In genomic region chr10:13776014-13776413, GRCm38 (mm10) we compare ENCODE assay signal across 28 mouse cellular contexts.
A peak's percentile ranks its signal among the peaks of the same experiment; 100 is the strongest.
DNase-seq lines count a peak whose midpoint lies in the region; ATAC-seq and TF ChIP-seq lines count a peak whose summit lies in the region.
"Had no signal": no experiment of that assay in that cellular context is flagged by ENCODE, and none has a peak within 500 bp of the region (broad histone marks: within the 10 kb centered on the region; RNA-seq: fewer than 3 reads in every experiment).

No protein-coding gene starts in this region.

- peak; percentile 3 for DNase-seq in CD4-positive, CD25-positive, alpha-beta regulatory T cell, adult 2 months (ENCODE audit: low read depth, low spot score)
- DNase-seq in right cerebral cortex, adult 2 months (ENCODE audit: low spot score in 2 of 2): peak; percentile 28 to 33
- no peak for DNase-seq in right cerebral cortex, postnatal 4 days
- no peak for DNase-seq in gastrocnemius, postnatal 36 days
- DNase-seq: adrenal gland, postnatal 14 days; cerebellum, adult 8-10 months; cerebellum, postnatal 36 days; embryo, embryonic 11 days; forebrain, postnatal 0 days; heart, postnatal 4 days; kidney, adult 8-10 months; kidney, postnatal 10 days; left cerebral cortex, postnatal 4 days; lung, embryonic 14.5 days; lung, postnatal 4 days; thymus, adult 18-20 months; thymus, postnatal 36 days had no signal

- intact Hi-C loops in gastrocnemius, postnatal 36 days (cut with DNase I): no loop called here

- H3K4me2 ChIP-seq in myocyte (ENCODE audit: low read depth): peak overlapping the region; percentile 4
- H3K4me2 ChIP-seq: embryonic facial prominence, embryonic 15.5 days; hindbrain, embryonic 15.5 days; intestine, embryonic 15.5 days; limb, embryonic 15.5 days; lung, embryonic 14.5 days; midbrain, embryonic 15.5 days; neural tube, embryonic 15.5 days; stomach, embryonic 15.5 days had no signal

- H3K4me3 ChIP-seq in myocyte: no peak overlapping the region
- H3K4me3 ChIP-seq: embryonic facial prominence, embryonic 15.5 days; heart, embryonic 10.5 days; hindbrain, embryonic 15.5 days; intestine, embryonic 15.5 days; limb, embryonic 15.5 days; midbrain, embryonic 15.5 days; neural tube, embryonic 15.5 days; stomach, embryonic 15.5 days had no signal

- ATAC-seq in CD4-positive, CD25-positive, alpha-beta regulatory T cell, adult 4 months: no peak
- ATAC-seq in megakaryocyte progenitor cell, adult 5-6 weeks (replicated peaks; ENCODE audit: poor library complexity): no peak
- ATAC-seq: forebrain, postnatal 0 days; intestine, embryonic 15.5 days; midbrain, embryonic 15.5 days had no signal

- no peaks in the 10 kb centered on the region for H3K36me3 ChIP-seq in myocyte (ENCODE audit: control insufficient read depth, insufficient read depth)
- H3K36me3 ChIP-seq: embryonic facial prominence, embryonic 15.5 days; heart, embryonic 10.5 days; hindbrain, embryonic 15.5 days; intestine, embryonic 15.5 days; limb, embryonic 15.5 days; midbrain, embryonic 15.5 days; stomach, embryonic 15.5 days had no signal

- H3ac ChIP-seq in myocyte (ENCODE audit: control insufficient read depth, insufficient read length): no peak overlapping the region

- no peaks in the 10 kb centered on the region for H3K27me3 ChIP-seq in myocyte (ENCODE audit: control insufficient read depth, insufficient read depth, insufficient read length)
- H3K27me3 ChIP-seq: embryonic facial prominence, embryonic 15.5 days; hindbrain, embryonic 15.5 days; intestine, embryonic 15.5 days; midbrain, embryonic 15.5 days; neural tube, embryonic 15.5 days; stomach, embryonic 15.5 days had no signal

- TF ChIP-seq POLR2A in myocyte (IDR thresholded peaks at IDR 0.05; ENCODE audit: insufficient read length, low read depth): no peak

- no peaks in the 10 kb centered on the region for H3K79me2 ChIP-seq in myocyte (ENCODE audit: control insufficient read depth, insufficient read depth)

TF ChIP-seq in myocyte, 11 proteins besides CTCF, POLR2A, EP300 and RAD21:
- no peak for TF ChIP-seq MYOG (IDR thresholded peaks at IDR 0.05; ENCODE audit: control insufficient read depth in 1 of 3, insufficient read depth in 1 of 3, insufficient read length in 2 of 3, low read depth in 2 of 3)
- no peak for TF ChIP-seq MAX (IDR thresholded peaks at IDR 0.05; ENCODE audit: low read depth)
- TF ChIP-seq REST (IDR thresholded peaks at IDR 0.05; ENCODE audit: insufficient read depth, insufficient read length): no peak
- TF ChIP-seq CEBPB (IDR thresholded peaks at IDR 0.05; ENCODE audit: insufficient read depth, poor library complexity, severe bottlenecking): peak; percentile 67
- no peak for TF ChIP-seq TCF3 (IDR thresholded peaks at IDR 0.05; ENCODE audit: insufficient read length, low read depth)
- TF ChIP-seq USF1 (IDR thresholded peaks at IDR 0.05; ENCODE audit: low read depth): peak; percentile 56

Comparison
In these comparisons a context has a peak if more than half of its experiments do, and no peak if none do; other contexts are left out.
1. DNase-seq: peak in CD4-positive, CD25-positive, alpha-beta regulatory T cell, adult 2 months (single experiment) and right cerebral cortex, adult 2 months (2 of 2); none in right cerebral cortex, postnatal 4 days (single experiment) and gastrocnemius, postnatal 36 days (0 of 2).